8 mouse cellular contexts compared by ENCODE assay signal in the genomic region with DNA sequence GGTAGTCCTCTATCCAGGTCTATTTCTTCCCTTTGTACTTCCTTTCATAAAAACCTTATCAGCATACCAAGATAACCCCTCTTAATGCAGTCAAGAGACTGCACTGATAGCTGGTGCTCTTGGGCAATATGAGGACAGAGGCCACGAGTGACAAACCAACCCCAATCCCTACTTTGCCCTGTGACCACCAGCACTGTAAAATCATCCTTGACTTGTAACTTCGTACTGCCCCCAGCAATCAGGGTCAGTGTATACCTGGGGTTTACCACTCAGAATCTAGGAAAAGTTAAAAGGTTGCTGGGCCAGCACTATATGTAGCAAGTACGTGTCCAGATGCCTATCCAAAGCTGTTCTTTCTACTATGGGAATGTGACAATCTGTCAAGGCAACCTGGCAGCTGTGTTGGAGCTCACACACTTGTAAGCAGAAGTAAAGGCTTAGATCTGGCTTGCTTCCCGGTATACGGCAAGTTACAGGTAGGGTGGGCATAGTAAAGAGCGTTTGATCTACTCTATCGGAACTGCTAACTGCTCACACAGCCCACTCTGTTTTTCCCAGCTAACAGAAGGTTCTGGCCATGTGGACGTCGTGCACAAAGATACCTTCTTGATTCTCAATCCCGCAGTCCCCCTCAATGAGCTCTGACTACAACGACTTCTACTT. TPM values are rescaled to one million over a fixed set of nuclear protein-coding genes. Genes with fewer than 3 reads are reported as not detected.
DNase-seq lines count a peak whose midpoint lies in the region; ATAC-seq lines count a peak whose summit lies in the region.

No protein-coding gene starts in this region.

- H3K27me3 ChIP-seq in limb, embryonic 11.5 days (ENCODE audit: control insufficient read depth, insufficient read depth, low read length) = no peaks in the 10 kb centered on the region
- H3K27me3 ChIP-seq in stomach, embryonic 14.5 days (ENCODE audit: control insufficient read depth, insufficient read depth, low read length) = no peaks in the 10 kb centered on the region

- peak overlapping the region; percentile 94 for H3K9ac ChIP-seq in limb, embryonic 11.5 days (ENCODE audit: low read length)
- H3K9ac ChIP-seq in stomach, embryonic 14.5 days (replicated peaks; ENCODE audit: low read depth, low read length) = peak overlapping the region; percentile 94

- 0 out of 2 replicates have a peak, but pooled peaks cover 4% of the 10 kb centered on the region for H3K4me1 ChIP-seq in limb, embryonic 11.5 days (ENCODE audit: control insufficient read depth, insufficient read depth, low read length)
- H3K4me1 ChIP-seq in stomach, embryonic 14.5 days (ENCODE audit: control insufficient read depth, insufficient read depth, low read length) = peaks cover 16% of the 10 kb centered on the region

- DNase-seq in cerebellum, adult 9-10 months = peak; percentile 64
- no peak for DNase-seq in cerebellum, adult 8-10 months
- DNase-seq in retina, embryonic 14.5 days (ENCODE audit: low spot score) = peak; percentile 13
- DNase-seq in retina, postnatal 1 day = no peak
- no peak for DNase-seq in limb, embryonic 11.5 days (ENCODE audit: low spot score)
- no peak for DNase-seq in spleen, adult 12 weeks (ENCODE audit: low spot score)
- DNase-seq in ovary, postnatal 14 days (ENCODE audit: low spot score) = no peak

- no peak for ATAC-seq in limb, embryonic 11.5 days (ENCODE audit: insufficient number of reproducible peaks, low FRiP score, low TSS enrichment, low read depth)
- no peak for ATAC-seq in stomach, embryonic 14.5 days (ENCODE audit: insufficient number of reproducible peaks, insufficient read depth, low FRiP score, low read depth)

- H3K4me3 ChIP-seq in limb, embryonic 11.5 days (ENCODE audit: low read depth, low read length) = peak overlapping the region; percentile 97
- peak overlapping the region; percentile 95 for H3K4me3 ChIP-seq in stomach, embryonic 14.5 days (ENCODE audit: low read depth, low read length)

- H3K36me3 ChIP-seq in limb, embryonic 11.5 days (ENCODE audit: control insufficient read depth, insufficient read depth, low read length) = peaks cover 37% of the 10 kb centered on the region
- peaks cover 41% of the 10 kb centered on the region for H3K36me3 ChIP-seq in stomach, embryonic 14.5 days (ENCODE audit: control insufficient read depth, insufficient read depth, low read length)

- WGBS in limb, embryonic 11.5 days = 12% methylated on average over 11 of the region's 11 CpGs
- 5% methylated on average over 11 of the region's 11 CpGs for WGBS in stomach, embryonic 14.5 days

- H3K4me2 ChIP-seq in limb, embryonic 11.5 days (ENCODE audit: low read depth, severe bottlenecking) = peak overlapping the region; percentile 81
- peak overlapping the region; percentile 91 for H3K4me2 ChIP-seq in stomach, embryonic 14.5 days (replicated peaks; ENCODE audit: low read depth, low read length)

- H3K27ac ChIP-seq in limb, embryonic 11.5 days (replicated peaks; ENCODE audit: low read depth, low read length) = peak overlapping the region; percentile 85; the same call in 1 of the 2 replicates
- peak overlapping the region; percentile 84 for H3K27ac ChIP-seq in stomach, embryonic 14.5 days (ENCODE audit: low read length)

- no peaks in the 10 kb centered on the region for H3K9me3 ChIP-seq in limb, embryonic 11.5 days (ENCODE audit: control insufficient read depth, low read length)
- no peaks in the 10 kb centered on the region for H3K9me3 ChIP-seq in stomach, embryonic 14.5 days (ENCODE audit: control insufficient read depth, low read depth, low read length)

RNA-seq across cellular contexts. Expression of a gene that starts 1.2 kb away (rescaled TPM):
- polyA plus RNA-seq in limb, embryonic 11.5 days (2014; fragmentation: Nextera tagmentation; extraction: Ambion mirVana) = 640 and 656 TPM in 2 replicates
- 768 and 850 TPM in 2 replicates for polyA plus RNA-seq in stomach, embryonic 14.5 days (2014; fragmentation: Nextera tagmentation; extraction: Ambion mirVana)

RNA-seq across cellular contexts. Expression of a gene that starts 9.5 kb away (rescaled TPM):
- polyA plus RNA-seq in limb, embryonic 11.5 days (2014; fragmentation: Nextera tagmentation; extraction: Ambion mirVana) = 593 and 597 TPM in 2 replicates
- 575 and 578 TPM in 2 replicates for polyA plus RNA-seq in stomach, embryonic 14.5 days (2014; fragmentation: Nextera tagmentation; extraction: Ambion mirVana)

RNA-seq across cellular contexts. Expression of a gene that starts 21.0 kb away (rescaled TPM):
- 0.47 and 0.85 TPM in 2 replicates for polyA plus RNA-seq in limb, embryonic 11.5 days (2014; fragmentation: Nextera tagmentation; extraction: Ambion mirVana)
- polyA plus RNA-seq in stomach, embryonic 14.5 days (2014; fragmentation: Nextera tagmentation; extraction: Ambion mirVana) = not detected in 2 replicates

RNA-seq across cellular contexts. Expression of a gene that starts 22.4 kb away (rescaled TPM):
- 234 and 252 TPM in 2 replicates for polyA plus RNA-seq in limb, embryonic 11.5 days (2014; fragmentation: Nextera tagmentation; extraction: Ambion mirVana)
- 229 and 239 TPM in 2 replicates for polyA plus RNA-seq in stomach, embryonic 14.5 days (2014; fragmentation: Nextera tagmentation; extraction: Ambion mirVana)

RNA-seq across cellular contexts. Expression of a gene that starts 26.3 kb away (rescaled TPM):
- 810 and 850 TPM in 2 replicates for polyA plus RNA-seq in limb, embryonic 11.5 days (2014; fragmentation: Nextera tagmentation; extraction: Ambion mirVana)
- 314 and 411 TPM in 2 replicates for polyA plus RNA-seq in stomach, embryonic 14.5 days (2014; fragmentation: Nextera tagmentation; extraction: Ambion mirVana)

Comparison
In these comparisons a context has a peak if more than half of its experiments do, and no peak if none do; other contexts are left out.
1. DNase-seq: peak in cerebellum, adult 9-10 months (single experiment) and retina, embryonic 14.5 days (single experiment); none in cerebellum, adult 8-10 months (single experiment), retina, postnatal 1 day (single experiment), limb, embryonic 11.5 days (single experiment), spleen, adult 12 weeks (single experiment) and ovary, postnatal 14 days (single experiment).